Mouse (Mus musculus) monocyte, adult 5-6 weeks (primary cell): Measurements from ENCODE around the gene Crispld2. TPM values are rescaled to one million over a fixed set of nuclear protein-coding genes. Genes with fewer than 3 reads are reported as not detected.

ENCODE experiments used
- ATAC-seq: fragments of 153-309, 156-312 bp; replicated peaks from 2 replicates; pipeline ENCODE4 v1.8.0; 2017; ENCODE audit warnings: mild to moderate bottlenecking; ENCODE audit not compliant: low TSS enrichment, insufficient number of reproducible peaks, severe bottlenecking, poor library complexity, low FRiP score
- total RNA-seq: library from RNA; stranded (forward); fragments of 200-1000, 200-491, 200-594 nt; gene quantifications from 3 replicates; pipeline ENCODE4 v1.2.3, GENCODE M21; 2017

The Crispld2 gene
- total RNA-seq, 1 experiment from 2014 or later = not detected

GRCm38 (mm10) chr8:120020298-120020697 lies 28.1 kb downstream of the Crispld2 start:
- no peak for ATAC-seq

GRCm38 (mm10) chr8:120026199-120026598 lies 34.0 kb downstream of the Crispld2 start:
- ATAC-seq = no peak

GRCm38 (mm10) chr8:120026991-120027390 lies 34.8 kb downstream of the Crispld2 start:
- no peak for ATAC-seq

GRCm38 (mm10) chr8:120030447-120030846 lies 38.2 kb downstream of the Crispld2 start:
- no peak for ATAC-seq

GRCm38 (mm10) chr8:120032549-120033208 lies 40.4 kb downstream of the Crispld2 start:
- no peak for ATAC-seq

- ATAC-seq = no peak
Observed at GRCm38 (mm10) chr8:120034471-120034870, 42.2 kb downstream of the Crispld2 start.

- no peak for ATAC-seq
Observed at GRCm38 (mm10) chr8:120036111-120036510, 43.9 kb downstream of the Crispld2 start.

- ATAC-seq = no peak
Observed at GRCm38 (mm10) chr8:120036578-120036977, 44.3 kb downstream of the Crispld2 start.

GRCm38 (mm10) chr8:120037199-120037598 lies 45.0 kb downstream of the Crispld2 start:
- ATAC-seq = no peak

- ATAC-seq = no peak
Observed at GRCm38 (mm10) chr8:120037611-120038010, 45.4 kb downstream of the Crispld2 start.

GRCm38 (mm10) chr8:120038741-120039140 lies 46.5 kb downstream of the Crispld2 start:
- ATAC-seq = no peak

GRCm38 (mm10) chr8:120039313-120039919 lies 47.2 kb downstream of the Crispld2 start:
- ATAC-seq = no peak

- ATAC-seq = peak; percentile 83
Observed at GRCm38 (mm10) chr8:120040861-120041260, 48.6 kb downstream of the Crispld2 start.

GRCm38 (mm10) chr8:120042542-120043312 lies 50.5 kb downstream of the Crispld2 start:
- ATAC-seq = no peak

GRCm38 (mm10) chr8:120044907-120045306 lies 52.7 kb downstream of the Crispld2 start:
- ATAC-seq = 0 out of 2 replicates have a peak, but pooled peaks have one; percentile 20

GRCm38 (mm10) chr8:120045471-120045870 lies 53.2 kb downstream of the Crispld2 start:
- no peak for ATAC-seq

GRCm38 (mm10) chr8:120046258-120047020 lies 54.2 kb downstream of the Crispld2 start:
- no peak for ATAC-seq

GRCm38 (mm10) chr8:120049949-120050348 lies 57.7 kb downstream of the Crispld2 start:
- ATAC-seq = peak; percentile 81

GRCm38 (mm10) chr8:120050376-120050775 lies 58.1 kb downstream of the Crispld2 start:
- no peak for ATAC-seq
